Mouse (Mus musculus): ENCODE measurements around the gene Serpina6.

GRCm38 (mm10) chr12:103700144-103700750 is 43.2 kb upstream of the Serpina6 start:
- TF ChIP-seq SRF (IDR thresholded peaks at IDR 0.05; ENCODE audit: control insufficient read depth, insufficient read length, low read depth): no peak
- TF ChIP-seq POLR2A (IDR thresholded peaks at IDR 0.05; ENCODE audit: insufficient read length, low read depth): no peak
- no peak for TF ChIP-seq CEBPB (IDR thresholded peaks at IDR 0.05; ENCODE audit: insufficient read depth, poor library complexity, severe bottlenecking)
